Mouse (Mus musculus): Measurements from ENCODE around the gene Imp3.

The Imp3 gene

DNA sequence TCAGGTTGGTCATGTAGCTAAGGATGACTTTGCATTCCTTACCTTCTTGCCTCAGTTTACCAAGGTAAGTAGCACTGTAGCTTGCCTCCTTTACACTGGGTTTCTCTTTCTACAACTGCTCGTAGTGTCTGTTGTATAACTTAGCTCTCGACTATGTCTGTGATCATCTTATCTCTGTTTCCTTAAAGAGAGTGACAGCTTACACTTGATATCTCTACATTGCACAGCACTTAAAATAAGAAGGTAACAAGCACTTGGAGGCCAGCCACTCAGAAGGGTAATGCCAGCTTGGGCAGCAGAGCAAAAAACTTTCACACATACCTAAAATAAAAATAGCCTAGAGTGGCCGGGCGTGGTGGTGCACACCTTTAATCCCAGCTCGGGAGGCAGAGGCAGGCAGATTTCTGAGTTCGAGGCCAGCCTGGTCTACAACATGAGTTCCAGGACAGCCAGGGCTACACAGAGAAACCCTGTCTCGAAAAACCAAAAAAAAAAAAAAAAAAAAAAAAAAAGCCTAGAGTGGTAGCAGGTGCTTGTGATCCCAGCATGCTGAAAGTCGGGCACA is 36.8 kb downstream of the Imp3 start:
- no peak for DNase-seq

DNA sequence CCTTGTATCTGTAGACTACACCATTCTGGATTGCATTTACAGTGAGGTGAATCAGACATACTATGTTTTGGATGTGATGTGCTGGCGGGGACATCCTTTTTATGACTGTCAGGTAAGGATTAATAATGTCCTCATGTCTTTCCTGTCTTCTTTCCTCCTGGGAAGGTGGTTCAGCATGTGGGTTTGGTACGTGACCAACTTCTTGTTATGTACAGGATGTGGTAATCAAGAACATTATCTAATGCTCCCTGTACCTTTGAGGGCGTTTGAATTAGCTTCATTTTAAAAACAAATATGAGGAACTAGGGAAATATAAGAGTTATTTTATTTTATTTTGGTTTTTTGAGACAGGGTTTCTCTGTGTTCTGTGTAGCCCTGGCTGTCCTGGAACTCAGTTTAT is 37.9 kb downstream of the Imp3 start:
- DNase-seq = no peak

DNA sequence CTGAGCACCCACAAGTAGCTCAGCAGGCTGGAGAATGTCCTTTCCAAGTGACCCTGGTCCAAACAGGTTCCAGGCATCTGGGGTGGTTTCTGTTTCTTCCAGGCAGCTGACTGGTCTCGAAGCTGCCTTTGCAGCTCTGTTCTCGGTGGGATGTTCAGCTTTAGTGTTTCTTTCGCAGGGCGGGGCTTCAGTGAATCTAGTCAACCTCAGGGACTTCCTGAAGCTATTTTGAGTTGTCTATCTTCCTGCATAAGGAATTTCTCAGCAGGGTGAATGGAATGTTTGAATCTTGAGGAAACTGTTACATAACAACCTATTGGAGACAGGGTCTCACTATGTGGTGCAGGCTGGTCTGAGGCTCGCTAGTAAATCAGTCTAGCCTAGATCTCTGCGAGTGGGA is 42.9 kb downstream of the Imp3 start:
- no peak for DNase-seq

DNA sequence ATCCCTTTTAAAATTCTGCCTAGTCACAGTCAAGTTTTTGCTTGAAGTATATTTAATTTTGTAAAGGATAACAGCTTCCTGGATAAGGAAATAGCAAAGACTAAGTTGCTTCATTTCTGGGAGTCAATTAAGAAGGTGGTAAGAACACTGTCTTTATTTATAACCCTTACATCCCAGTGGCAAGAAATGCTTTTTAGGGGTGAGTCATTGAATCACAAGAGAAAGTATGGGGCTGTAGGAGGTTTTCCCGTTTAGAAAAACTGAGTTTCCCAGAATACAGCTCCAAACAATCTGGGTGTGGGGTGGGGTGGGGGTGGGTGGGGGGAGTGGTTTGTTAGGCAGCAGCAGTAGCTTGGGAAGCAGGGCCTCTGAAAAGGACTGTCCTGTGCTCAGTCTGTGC is 44.2 kb downstream of the Imp3 start:
- no peak for DNase-seq
